Mouse (Mus musculus) left cerebral cortex, adult 9 months (tissue): Measurements from ENCODE around the gene Patl2.

Source experiments
- DNase-seq, 2 experiments: peaks; one replicate each; pipeline ENCODE4 v3.0.0; 2022; ENCODE audit warnings: low spot score in 2 of 2

Patl2 gene

GRCm38 (mm10) chr2:122172188-122172587 is 13.8 kb downstream of the Patl2 start:
- DNase-seq: no peak

GRCm38 (mm10) chr2:122171292-122171691 is 14.7 kb downstream of the Patl2 start:
- DNase-seq: no peak

GRCm38 (mm10) chr2:122164293-122164692 is 21.7 kb downstream of the Patl2 start:
- no peak for DNase-seq

GRCm38 (mm10) chr2:122163430-122164195 is 22.4 kb downstream of the Patl2 start:
- DNase-seq: peak in 1 of 2 experiments; percentile 39

- no peak for DNase-seq
Observed at GRCm38 (mm10) chr2:122162529-122162928, 23.5 kb downstream of the Patl2 start.

GRCm38 (mm10) chr2:122161542-122161941 is 24.4 kb downstream of the Patl2 start:
- DNase-seq: no peak

GRCm38 (mm10) chr2:122160680-122161079 is 25.3 kb downstream of the Patl2 start, which contains the start of gene Trim69:
Trim69 (plus strand) TSS chr2:122160700.
- DNase-seq: peak in 1 of 2 experiments; percentile 83

- no peak for DNase-seq
Observed at GRCm38 (mm10) chr2:122159667-122160066, 26.3 kb downstream of the Patl2 start.

GRCm38 (mm10) chr2:122158362-122158802 is 27.6 kb downstream of the Patl2 start:
- DNase-seq: no peak

- no peak for DNase-seq
Observed at GRCm38 (mm10) chr2:122157561-122157960, 28.4 kb downstream of the Patl2 start.

GRCm38 (mm10) chr2:122156051-122156700 is 29.8 kb downstream of the Patl2 start:
- DNase-seq: no peak

- no peak for DNase-seq
Observed at GRCm38 (mm10) chr2:122155292-122155691, 30.7 kb downstream of the Patl2 start.

- no peak for DNase-seq
Observed at GRCm38 (mm10) chr2:122154479-122154878, 31.5 kb downstream of the Patl2 start.

- no peak for DNase-seq
Observed at GRCm38 (mm10) chr2:122153681-122154365, 32.2 kb downstream of the Patl2 start.

GRCm38 (mm10) chr2:122152850-122153249 is 33.1 kb downstream of the Patl2 start:
- DNase-seq: no peak

- DNase-seq: no peak
Observed at GRCm38 (mm10) chr2:122151221-122151620, 34.8 kb downstream of the Patl2 start.

GRCm38 (mm10) chr2:122149716-122150115 is 36.3 kb downstream of the Patl2 start:
- DNase-seq: no peak

GRCm38 (mm10) chr2:122149316-122149715 is 36.7 kb downstream of the Patl2 start:
- DNase-seq: no peak

- peak in 1 of 2 experiments; percentile 45 for DNase-seq
Observed at GRCm38 (mm10) chr2:122148242-122148917, 37.6 kb downstream of the Patl2 start.

GRCm38 (mm10) chr2:122147508-122148241 is 38.3 kb downstream of the Patl2 start, which contains the start of gene B2m:
B2m (plus strand) TSS chr2:122147686.
- DNase-seq: peak; percentile 79 to 96

- no peak for DNase-seq
Observed at GRCm38 (mm10) chr2:122146687-122147086, 39.3 kb downstream of the Patl2 start.
